ENCODE assay signal across 17 mouse cellular contexts in genomic region chr10:12915826-12916225, GRCm38 (mm10). TPM values are rescaled to one million over a fixed set of nuclear protein-coding genes. Genes with fewer than 3 reads are reported as not detected.
A peak's percentile ranks its signal among the peaks of the same experiment; 100 is the strongest.
DNase-seq lines count a peak whose midpoint lies in the region; ATAC-seq lines count a peak whose summit lies in the region.
"Had no signal": no experiment of that assay in that cellular context is flagged by ENCODE, and none has a peak within 500 bp of the region (broad histone marks: within the 10 kb centered on the region; RNA-seq: fewer than 3 reads in every experiment).

No protein-coding gene starts in this region.

- H3K27me3 ChIP-seq in hindbrain, embryonic 10.5 days (ENCODE audit: insufficient read depth, poor library complexity, severe bottlenecking) = no peaks in the 10 kb centered on the region
- no peaks in the 10 kb centered on the region for H3K27me3 ChIP-seq in hindbrain, embryonic 14.5 days (ENCODE audit: control insufficient read depth, insufficient read depth, low read length)
- H3K27me3 ChIP-seq in embryonic facial prominence, embryonic 11.5 days (ENCODE audit: control insufficient read depth, insufficient read depth, low read length) = no peaks in the 10 kb centered on the region
- H3K27me3 ChIP-seq in midbrain, embryonic 10.5 days (ENCODE audit: low read depth, poor library complexity, severe bottlenecking) = no peaks in the 10 kb centered on the region
- H3K27me3 ChIP-seq: forebrain, embryonic 15.5 days; liver, embryonic 13.5 days; stomach, embryonic 15.5 days had no signal

- H3K36me3 ChIP-seq in hindbrain, embryonic 10.5 days = no peaks in the 10 kb centered on the region
- no peaks in the 10 kb centered on the region for H3K36me3 ChIP-seq in hindbrain, embryonic 14.5 days (replicated peaks; ENCODE audit: control insufficient read depth, insufficient read depth)
- no peaks in the 10 kb centered on the region for H3K36me3 ChIP-seq in embryonic facial prominence, embryonic 11.5 days (replicated peaks; ENCODE audit: control insufficient read depth, insufficient read depth, low read depth, low read length)
- H3K36me3 ChIP-seq in midbrain, embryonic 10.5 days = no peaks in the 10 kb centered on the region
- H3K36me3 ChIP-seq: forebrain, embryonic 15.5 days; liver, embryonic 13.5 days; stomach, embryonic 15.5 days had no signal

- 0 out of 2 replicates have a peak overlapping the region, but pooled peaks have one; percentile 8 for H3K27ac ChIP-seq in hindbrain, embryonic 10.5 days
- no peak overlapping the region for H3K27ac ChIP-seq in hindbrain, embryonic 14.5 days
- no peak overlapping the region for H3K27ac ChIP-seq in embryonic facial prominence, embryonic 11.5 days (replicated peaks; ENCODE audit: low read depth, low read length)
- H3K27ac ChIP-seq in midbrain, embryonic 10.5 days (replicated peaks) = no peak overlapping the region
- H3K27ac ChIP-seq: forebrain, embryonic 15.5 days; heart, adult 2 months; liver, embryonic 13.5 days; stomach, embryonic 15.5 days had no signal

- no peak overlapping the region for H3K4me3 ChIP-seq in hindbrain, embryonic 10.5 days
- no peak overlapping the region for H3K4me3 ChIP-seq in hindbrain, embryonic 14.5 days (replicated peaks; ENCODE audit: low read length)
- no peak overlapping the region for H3K4me3 ChIP-seq in embryonic facial prominence, embryonic 11.5 days (ENCODE audit: low read depth, low read length)
- no peak overlapping the region for H3K4me3 ChIP-seq in midbrain, embryonic 10.5 days
- H3K4me3 ChIP-seq: forebrain, embryonic 15.5 days; heart, adult 2 months; liver, embryonic 13.5 days; stomach, embryonic 15.5 days had no signal

- DNase-seq in hindbrain, embryonic 10.5 days (ENCODE audit: low spot score) = no peak
- DNase-seq in hindbrain, embryonic 14.5 days (ENCODE audit: low spot score) = no peak
- DNase-seq in urinary bladder, postnatal 14 days (ENCODE audit: low spot score) = peak; percentile 14
- DNase-seq in urinary bladder, adult 2 months (ENCODE audit: low spot score) = no peak
- DNase-seq in embryonic facial prominence, embryonic 11.5 days (ENCODE audit: low spot score) = peak; percentile 70
- DNase-seq in midbrain, embryonic 10.5 days (ENCODE audit: low spot score) = no peak
- DNase-seq: adrenal gland, postnatal 25 days; cerebellum, adult 9-11 months; heart, adult 2 months; kidney, postnatal 25 days; left cerebral cortex, postnatal 4 days; liver, embryonic 13.5 days; spleen, adult 18-20 months; thymus, postnatal 25 days had no signal

- no peak for ATAC-seq in hindbrain, embryonic 14.5 days (ENCODE audit: low FRiP score)
- peak; percentile 46; the same call in 1 of the 2 replicates for ATAC-seq in embryonic facial prominence, embryonic 11.5 days (replicated peaks; ENCODE audit: insufficient number of reproducible peaks, low FRiP score, low TSS enrichment, low read depth)
- ATAC-seq in megakaryocyte-erythroid progenitor cell, adult 5-6 weeks (replicated peaks; ENCODE audit: low FRiP score, low TSS enrichment, poor library complexity, severe bottlenecking) = no peak
- ATAC-seq: forebrain, embryonic 15.5 days had no signal

- H3K4me1 ChIP-seq in hindbrain, embryonic 10.5 days (replicated peaks) = peaks cover 26% of the 10 kb centered on the region
- H3K4me1 ChIP-seq in hindbrain, embryonic 14.5 days (replicated peaks; ENCODE audit: control insufficient read depth, insufficient read depth, low read length) = no peaks in the 10 kb centered on the region
- H3K4me1 ChIP-seq in embryonic facial prominence, embryonic 11.5 days (ENCODE audit: control insufficient read depth, insufficient read depth, low read length) = no peaks in the 10 kb centered on the region
- peaks cover 20% of the 10 kb centered on the region for H3K4me1 ChIP-seq in midbrain, embryonic 10.5 days
- H3K4me1 ChIP-seq: forebrain, embryonic 15.5 days; stomach, embryonic 15.5 days had no signal

- no peaks in the 10 kb centered on the region for H3K9me3 ChIP-seq in hindbrain, embryonic 10.5 days
- H3K9me3 ChIP-seq in hindbrain, embryonic 14.5 days (ENCODE audit: control insufficient read depth, low read length) = no peaks in the 10 kb centered on the region
- H3K9me3 ChIP-seq in embryonic facial prominence, embryonic 11.5 days (replicated peaks; ENCODE audit: control insufficient read depth, low read length) = no peaks in the 10 kb centered on the region
- H3K9me3 ChIP-seq in midbrain, embryonic 10.5 days (replicated peaks) = no peaks in the 10 kb centered on the region
- H3K9me3 ChIP-seq: forebrain, embryonic 15.5 days; liver, embryonic 13.5 days; stomach, embryonic 15.5 days had no signal

- H3K4me2 ChIP-seq in hindbrain, embryonic 14.5 days (replicated peaks) = no peak overlapping the region
- no peak overlapping the region for H3K4me2 ChIP-seq in embryonic facial prominence, embryonic 11.5 days (ENCODE audit: low read depth, low read length)
- H3K4me2 ChIP-seq: forebrain, embryonic 15.5 days; liver, embryonic 13.5 days; stomach, embryonic 15.5 days had no signal

- H3K9ac ChIP-seq in hindbrain, embryonic 14.5 days = no peak overlapping the region
- no peak overlapping the region for H3K9ac ChIP-seq in embryonic facial prominence, embryonic 11.5 days (replicated peaks; ENCODE audit: low read length)
- H3K9ac ChIP-seq: forebrain, embryonic 15.5 days; liver, embryonic 13.5 days; stomach, embryonic 15.5 days had no signal

- WGBS in hindbrain, embryonic 10.5 days = 71% methylated on average over 7 of the region's 7 CpGs
- WGBS in hindbrain, embryonic 14.5 days = 85% methylated on average over 7 of the region's 7 CpGs
- WGBS in embryonic facial prominence, embryonic 11.5 days = 40% methylated on average over 7 of the region's 7 CpGs
- WGBS in midbrain, embryonic 10.5 days = 71% methylated on average over 7 of the region's 7 CpGs

RNA-seq across cellular contexts. Expression of gene Utrn, which starts 46.7 kb away (rescaled TPM):
- 38.7 and 52.9 TPM in 2 replicates for polyA plus RNA-seq in hindbrain, embryonic 10.5 days (2016; fragmentation: Nextera tagmentation; extraction: Ambion mirVana)
- 25.0 and 28.2 TPM in 2 replicates for polyA plus RNA-seq in hindbrain, embryonic 14.5 days (2014; fragmentation: Nextera tagmentation; extraction: Ambion mirVana)
- polyA plus RNA-seq in urinary bladder, adult 2 months (2012; rRNA removed) = 41.1 and 53.0 TPM in 2 replicates
- 47.4 and 51.9 TPM in 2 replicates for polyA plus RNA-seq in embryonic facial prominence, embryonic 11.5 days (2014; fragmentation: Nextera tagmentation; extraction: Ambion mirVana)
- 22.7 and 27.6 TPM in 2 replicates for total RNA-seq in megakaryocyte-erythroid progenitor cell, adult 5-6 weeks (2014; fragmentation: Nextera tagmentation)
- 17.9 and 24.2 TPM in 2 replicates for total RNA-seq in megakaryocyte-erythroid progenitor cell, adult 5-6 weeks (2017)
- 38.8 and 39.8 TPM in 2 replicates for polyA plus RNA-seq in midbrain, embryonic 10.5 days (2016; fragmentation: Nextera tagmentation; extraction: Ambion mirVana)

RNA-seq across cellular contexts. Expression of gene Stx11, which starts 48.3 kb away (rescaled TPM):
- polyA plus RNA-seq in hindbrain, embryonic 10.5 days (2016; fragmentation: Nextera tagmentation; extraction: Ambion mirVana) = 1.6 and 2.3 TPM in 2 replicates
- 2.0 and 3.7 TPM in 2 replicates for polyA plus RNA-seq in hindbrain, embryonic 14.5 days (2014; fragmentation: Nextera tagmentation; extraction: Ambion mirVana)
- 10.3 and 12.3 TPM in 2 replicates for polyA plus RNA-seq in urinary bladder, adult 2 months (2012; rRNA removed)
- polyA plus RNA-seq in embryonic facial prominence, embryonic 11.5 days (2014; fragmentation: Nextera tagmentation; extraction: Ambion mirVana) = 1.9 and 2.3 TPM in 2 replicates
- 16.8 and 18.1 TPM in 2 replicates for total RNA-seq in megakaryocyte-erythroid progenitor cell, adult 5-6 weeks (2014; fragmentation: Nextera tagmentation)
- 13.3 and 14.6 TPM in 2 replicates for total RNA-seq in megakaryocyte-erythroid progenitor cell, adult 5-6 weeks (2017)
- polyA plus RNA-seq in midbrain, embryonic 10.5 days (2016; fragmentation: Nextera tagmentation; extraction: Ambion mirVana) = 1.3 and 2.2 TPM in 2 replicates

Comparison
In these comparisons a context has a peak if more than half of its experiments do, and no peak if none do; other contexts are left out.
1. DNase-seq: peak in urinary bladder, postnatal 14 days (single experiment) and embryonic facial prominence, embryonic 11.5 days (single experiment); none in hindbrain, embryonic 10.5 days (single experiment), hindbrain, embryonic 14.5 days (single experiment), urinary bladder, adult 2 months (single experiment) and midbrain, embryonic 10.5 days (single experiment).